Mouse (Mus musculus) thymus, postnatal 14 days (tissue): ENCODE measurements around the gene Vmn1r7.
"Not testable (repeated sequence)": the region's sequence is repeated elsewhere in the genome, so short reads cannot be mapped to it uniquely, and the experiment has no call there.

Experiments used
- DNase-seq: peaks from one replicate; pipeline ENCODE4 v3.0.0; 2021

Gene Vmn1r7

GRCm38 (mm10) chr6:57025224-57025623, at the start of gene Vmn1r7:
Vmn1r7 (minus strand) TSS chr6:57025324.
- not testable (repeated sequence) for DNase-seq

GRCm38 (mm10) chr6:57066487-57066886, 41.4 kb upstream of the Vmn1r7 start, which contains the start of gene Vmn1r9:
Vmn1r9 (plus strand) TSS chr6:57066787.
- DNase-seq: no peak

GRCm38 (mm10) chr6:57063730-57064129, 38.6 kb upstream of the Vmn1r7 start:
- DNase-seq: no peak

- DNase-seq: no peak
Measured at GRCm38 (mm10) chr6:57034674-57035073, 9.6 kb upstream of the Vmn1r7 start.

GRCm38 (mm10) chr6:57031984-57032383, 6.9 kb upstream of the Vmn1r7 start, which contains the start of gene Vmn1r8:
Vmn1r8 (plus strand) TSS chr6:57032284.
- DNase-seq: no peak

GRCm38 (mm10) chr6:56996943-56997342, 28.2 kb downstream of the Vmn1r7 start, which contains the start of gene Vmn1r6:
Vmn1r6 (plus strand) TSS chr6:56997243.
- no peak for DNase-seq
